Mouse (Mus musculus) c-Kit-negative CD71-positive TER-119-positive erythroid progenitor cells, embryonic 14.5 days (primary cell): ENCODE data around the gene Dmwd.

ENCODE experiments used
- DNase-seq: peaks from one replicate; pipeline ENCODE4 v3.0.0-alpha.2; 2013; ENCODE audit warnings: low read depth, low spot score

Gene Dmwd

DNA sequence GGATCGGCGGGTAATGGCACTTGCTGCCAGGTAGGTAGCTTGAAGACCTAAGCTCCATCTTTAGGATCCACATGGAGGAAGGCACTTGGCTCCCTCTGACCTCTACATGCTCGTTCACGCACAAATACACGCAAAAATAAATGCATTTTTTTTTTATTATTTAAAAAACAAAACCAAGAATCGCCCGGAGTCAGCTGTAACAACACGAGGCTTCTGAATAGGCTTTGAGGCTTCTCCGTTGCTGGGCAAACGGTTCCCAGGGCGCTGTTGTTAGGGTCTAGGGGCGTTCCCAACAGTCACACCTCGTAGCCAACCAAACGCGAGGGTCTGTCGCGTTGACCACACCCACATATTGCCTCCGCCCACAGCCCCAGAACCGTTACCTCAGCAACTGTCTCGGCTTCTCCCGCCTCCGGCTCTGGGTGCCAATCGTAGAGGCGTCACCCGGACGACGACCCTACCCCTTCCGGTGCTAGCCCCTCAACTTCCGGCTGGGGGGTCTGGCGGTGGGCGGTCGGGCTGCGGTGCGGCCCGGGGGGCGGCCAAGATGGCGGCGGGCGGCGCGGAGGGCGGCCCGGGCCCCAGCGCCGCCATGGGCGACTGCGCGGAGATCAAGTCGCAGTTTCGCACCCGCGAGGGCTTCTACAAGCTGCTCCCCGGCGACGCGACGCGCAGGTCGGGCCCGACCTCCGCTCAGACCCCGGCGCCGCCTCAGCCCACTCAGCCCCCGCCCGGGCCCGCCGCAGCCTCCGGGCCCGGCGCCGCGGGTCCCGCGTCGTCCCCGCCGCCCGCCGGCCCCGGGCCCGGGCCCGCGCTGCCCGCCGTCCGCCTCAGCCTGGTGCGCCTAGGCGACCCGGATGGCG lies at the start of gene Dmwd:
TSS of gene Dmwd (plus strand) at position 505 of the 863 bp plus-strand sequence.
- DNase-seq: peak; percentile 77

DNA sequence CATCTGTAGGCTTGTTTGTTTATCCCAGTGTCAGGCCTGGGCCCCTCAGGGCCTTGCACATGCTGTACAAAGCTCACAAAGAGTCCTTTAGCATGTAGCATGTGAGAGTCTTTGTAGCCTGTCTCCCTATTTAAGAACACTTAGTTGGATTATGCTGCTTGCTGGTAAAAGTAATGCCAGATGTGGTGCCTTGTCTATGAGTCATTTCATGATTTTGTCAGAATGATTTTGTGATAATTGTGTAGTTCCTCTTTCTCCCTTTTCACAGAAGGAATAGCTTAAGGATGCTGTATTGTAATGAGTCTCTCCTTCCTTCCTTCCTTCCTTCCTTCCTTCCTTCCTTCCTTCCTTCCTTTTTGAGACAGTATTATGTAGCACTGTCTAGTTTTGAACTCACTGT lies 48.0 kb upstream of the Dmwd start:
- no peak for DNase-seq

DNA sequence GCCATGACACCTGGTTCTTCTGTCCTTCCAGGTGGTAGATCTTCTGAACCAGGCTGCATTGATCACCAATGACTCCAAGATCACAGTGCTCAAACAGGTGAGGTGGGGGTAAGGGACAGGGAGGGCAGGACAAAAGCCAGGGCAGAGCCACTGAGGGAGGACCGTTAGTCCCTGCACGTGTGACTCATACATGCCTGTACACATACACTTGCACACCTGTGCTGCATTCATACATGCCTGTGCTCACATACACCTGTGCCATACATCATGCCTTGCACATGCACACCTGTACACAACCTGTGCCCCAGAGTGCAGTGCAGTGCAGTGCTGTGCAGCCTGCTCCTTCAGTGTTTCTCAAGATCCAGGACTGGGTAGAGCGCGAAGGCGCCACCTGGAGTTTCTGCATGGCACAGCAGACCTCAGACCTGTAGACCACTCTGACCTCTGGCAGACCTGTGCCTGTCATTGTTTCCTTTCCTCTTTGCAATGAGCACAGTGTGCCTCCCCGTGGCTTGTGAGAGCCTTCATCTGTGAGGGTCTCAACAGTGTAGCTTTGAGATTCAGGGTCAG lies 46.9 kb upstream of the Dmwd start:
- no peak for DNase-seq

DNA sequence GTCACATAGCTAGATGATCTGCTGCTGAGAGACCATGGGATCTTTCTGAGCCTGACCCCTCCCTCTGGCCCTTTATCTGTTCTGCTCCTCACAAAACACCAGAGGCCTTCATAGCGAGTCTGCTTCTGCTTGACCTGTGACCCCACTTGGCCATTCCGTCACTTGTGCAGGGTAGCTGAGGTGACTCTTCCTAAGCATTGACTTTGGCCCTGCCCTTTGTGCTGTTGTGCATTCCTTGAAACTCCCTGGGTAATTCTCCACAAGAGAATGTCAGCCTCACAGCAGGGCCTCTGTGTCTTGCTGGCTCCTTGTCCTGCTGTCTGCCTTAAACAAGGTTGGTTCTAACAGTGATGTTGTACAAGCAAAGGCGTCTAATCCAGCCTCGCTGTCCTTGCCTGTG lies 44.4 kb upstream of the Dmwd start:
- DNase-seq: no peak

DNA sequence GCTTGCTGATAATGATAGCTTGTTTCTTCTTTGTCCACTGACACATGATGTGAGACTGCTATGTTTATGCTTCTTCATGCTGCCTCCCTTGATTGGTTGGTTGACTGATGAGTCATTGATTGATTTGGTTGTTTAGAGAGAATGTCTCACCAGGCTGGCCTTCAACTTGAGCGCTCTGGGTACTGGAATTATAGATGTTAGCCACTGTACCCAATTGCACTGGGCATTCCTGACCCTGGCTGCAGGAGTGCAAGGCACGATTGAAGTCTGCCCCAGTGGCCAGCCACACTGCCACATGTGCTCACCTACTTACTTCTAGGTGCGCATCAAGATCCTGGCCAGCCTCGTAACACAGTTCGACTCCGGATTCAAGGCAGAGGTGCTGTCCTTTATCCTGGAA lies 31.4 kb upstream of the Dmwd start:
- no peak for DNase-seq

DNA sequence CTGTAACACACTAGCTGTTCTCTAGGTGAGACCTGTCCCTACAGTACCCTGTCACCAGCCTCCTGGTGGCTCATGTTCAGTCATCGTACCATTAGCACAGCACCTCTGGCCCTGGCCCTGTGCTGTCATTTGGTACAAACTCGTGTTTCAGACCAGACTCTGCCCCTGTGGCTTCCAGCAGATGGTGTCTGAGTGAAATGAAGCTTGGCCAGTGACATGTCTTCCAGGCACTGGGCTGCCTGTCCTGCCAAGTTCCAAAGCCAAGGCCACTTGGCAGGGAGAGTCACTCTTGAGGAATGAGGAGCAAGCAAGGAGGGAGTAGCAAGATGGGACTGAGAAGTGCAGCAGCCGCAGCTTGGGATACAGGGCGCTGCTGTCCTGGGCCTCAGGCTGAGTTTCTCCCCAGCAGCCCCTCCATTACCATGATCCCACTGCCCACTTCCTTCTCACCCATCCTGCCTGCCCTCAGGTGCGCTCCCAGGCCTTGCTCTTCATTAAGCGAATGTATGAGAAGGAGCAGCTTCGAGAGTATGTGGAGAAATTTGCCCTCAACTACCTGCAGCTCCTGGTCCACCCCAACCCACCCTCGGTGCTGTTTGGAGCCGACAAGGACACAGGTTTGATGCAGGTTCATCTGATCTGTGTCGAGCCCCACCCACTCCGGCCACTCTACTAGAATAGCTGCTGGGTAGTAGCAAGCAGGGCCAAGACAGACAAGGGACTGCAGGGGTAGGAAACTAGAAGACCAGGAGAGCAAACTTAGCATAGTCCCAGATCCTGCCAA lies 29.5 kb upstream of the Dmwd start:
- DNase-seq: no peak

DNA sequence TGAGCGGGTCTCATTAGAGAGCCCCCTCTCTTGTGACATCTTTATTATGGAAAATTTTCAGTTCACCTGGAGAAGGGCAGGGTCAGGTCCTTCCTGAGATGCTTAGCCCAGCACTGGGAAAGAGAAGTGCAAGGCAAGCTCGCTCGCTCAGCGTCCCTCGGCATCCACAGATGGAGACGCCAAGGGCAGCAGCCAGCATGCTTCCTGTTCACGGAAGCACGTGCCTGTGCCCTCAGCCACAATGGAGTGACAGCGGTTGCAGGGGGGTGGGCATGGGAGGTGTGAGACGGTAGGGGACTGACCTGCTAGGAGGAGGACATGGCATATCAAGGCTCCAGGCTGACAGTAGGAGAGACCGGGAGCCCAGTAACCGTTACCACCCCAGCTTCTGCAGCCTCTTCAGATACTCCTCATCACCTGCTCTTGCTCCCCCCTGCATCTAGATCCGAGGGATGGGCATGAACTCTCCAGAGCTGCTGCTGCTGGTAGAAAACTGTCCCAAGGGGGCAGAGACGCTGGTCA lies 28.0 kb upstream of the Dmwd start:
- DNase-seq: no peak

DNA sequence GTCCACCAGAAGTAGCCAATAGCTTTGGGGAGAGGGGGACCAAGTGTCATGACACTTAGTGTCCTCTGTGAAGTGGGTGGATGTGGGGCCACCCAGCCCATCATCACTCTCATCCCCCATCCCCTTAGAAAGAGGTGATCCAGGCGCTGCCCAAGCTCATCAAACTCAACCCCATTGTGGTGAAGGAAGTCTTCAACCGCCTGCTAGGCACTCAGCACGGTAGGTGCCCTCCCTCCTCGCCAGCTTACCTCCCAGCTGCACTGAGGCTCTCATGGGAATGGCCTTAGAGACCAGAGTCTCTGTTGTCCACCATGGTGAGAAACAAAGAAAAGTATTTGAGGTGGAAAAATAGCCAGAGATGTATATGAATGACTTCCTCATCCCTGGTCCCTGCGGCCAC lies 26.8 kb upstream of the Dmwd start:
- no peak for DNase-seq

DNA sequence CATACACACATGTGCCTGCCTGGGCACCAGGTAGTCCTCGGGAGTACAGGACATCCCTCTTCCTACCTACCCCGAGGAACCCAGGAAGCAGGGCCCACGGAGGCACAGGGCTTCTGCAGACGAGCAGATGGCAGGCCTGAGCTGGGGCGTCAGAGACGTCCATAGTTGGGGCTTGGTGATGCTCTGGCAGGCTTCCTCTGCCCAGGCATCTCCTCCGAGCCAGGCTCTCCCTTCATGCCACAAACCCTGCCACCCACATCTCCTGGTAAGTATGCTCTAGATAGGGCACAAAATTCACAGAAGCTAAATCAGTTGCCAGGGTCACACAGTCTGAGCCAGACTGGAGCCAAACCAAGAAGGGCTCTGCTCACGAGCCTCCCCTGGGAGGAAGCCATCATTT lies 25.9 kb upstream of the Dmwd start:
- no peak for DNase-seq

DNA sequence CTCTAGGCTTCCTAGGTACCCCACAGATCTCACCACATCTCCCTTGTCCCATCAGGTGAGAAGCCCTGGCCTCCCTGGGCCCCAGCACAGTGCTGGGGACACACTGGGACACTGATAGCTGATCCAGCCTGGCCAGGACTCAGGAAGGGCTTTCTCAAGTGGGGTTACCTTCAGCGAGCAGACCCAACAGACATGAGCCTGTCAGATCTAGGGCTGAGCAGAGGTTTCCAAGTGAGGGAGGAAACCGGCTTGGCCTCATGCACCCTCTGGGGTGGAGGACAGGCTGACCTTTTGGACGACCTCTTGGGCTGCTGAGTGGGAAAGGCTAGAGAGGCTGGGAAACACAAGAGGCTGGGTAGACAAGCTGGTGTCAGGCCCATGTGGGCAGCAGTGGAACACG lies 24.9 kb upstream of the Dmwd start:
- DNase-seq: no peak

DNA sequence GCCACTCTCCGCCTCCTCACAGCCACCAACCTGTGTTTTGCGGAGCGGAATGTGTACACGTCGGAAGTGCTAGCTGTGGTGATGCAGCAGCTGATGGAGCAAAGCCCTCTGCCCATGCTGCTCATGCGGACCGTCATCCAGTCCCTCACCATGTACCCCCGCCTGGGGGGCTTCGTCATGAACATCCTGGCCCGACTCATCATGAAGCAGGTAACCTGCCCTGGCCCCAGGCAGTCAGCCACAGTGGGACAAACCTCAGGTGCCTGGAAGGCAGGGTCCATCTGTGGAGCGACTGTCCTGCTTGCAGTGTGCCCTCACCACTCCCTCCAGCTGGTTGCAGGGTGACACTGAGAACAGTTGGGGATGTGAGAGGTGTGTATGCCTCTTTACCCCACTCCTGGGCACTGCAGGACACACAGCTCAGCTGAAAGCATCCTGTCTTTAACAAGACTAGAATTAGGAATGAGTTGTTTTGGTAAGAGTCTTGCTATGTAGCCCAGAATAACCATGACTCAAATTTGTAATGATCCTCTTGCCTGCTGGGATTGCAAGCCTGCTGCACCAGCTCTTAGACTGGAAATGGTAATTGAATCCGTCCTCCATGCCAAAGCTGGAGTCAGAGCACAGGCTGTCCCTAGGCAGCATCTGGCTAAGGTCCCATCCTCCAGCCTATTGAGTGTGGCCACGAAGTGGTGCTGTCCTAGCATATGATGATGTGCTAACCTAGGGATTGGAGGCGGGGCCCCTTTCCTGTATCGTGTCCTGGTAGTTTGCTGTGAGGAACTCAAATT lies 23.5 kb upstream of the Dmwd start:
- DNase-seq: no peak

DNA sequence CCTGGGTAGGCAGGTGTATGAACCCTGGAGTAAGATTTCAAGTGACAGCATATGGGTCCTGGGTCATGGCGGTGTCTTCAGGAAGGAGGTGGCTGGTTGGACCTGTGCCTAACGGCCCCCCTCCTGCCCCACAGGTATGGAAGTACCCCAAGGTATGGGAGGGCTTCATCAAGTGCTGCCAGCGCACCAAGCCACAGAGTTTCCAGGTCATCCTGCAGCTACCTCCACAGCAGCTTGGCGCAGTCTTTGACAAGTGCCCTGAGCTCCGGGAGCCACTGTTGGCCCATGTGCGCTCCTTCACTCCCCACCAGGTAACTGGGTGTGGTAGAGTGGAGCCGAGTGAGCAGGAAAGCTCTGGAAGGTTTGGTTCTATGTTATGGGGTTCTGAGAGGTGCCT lies 22.9 kb upstream of the Dmwd start:
- no peak for DNase-seq

DNA sequence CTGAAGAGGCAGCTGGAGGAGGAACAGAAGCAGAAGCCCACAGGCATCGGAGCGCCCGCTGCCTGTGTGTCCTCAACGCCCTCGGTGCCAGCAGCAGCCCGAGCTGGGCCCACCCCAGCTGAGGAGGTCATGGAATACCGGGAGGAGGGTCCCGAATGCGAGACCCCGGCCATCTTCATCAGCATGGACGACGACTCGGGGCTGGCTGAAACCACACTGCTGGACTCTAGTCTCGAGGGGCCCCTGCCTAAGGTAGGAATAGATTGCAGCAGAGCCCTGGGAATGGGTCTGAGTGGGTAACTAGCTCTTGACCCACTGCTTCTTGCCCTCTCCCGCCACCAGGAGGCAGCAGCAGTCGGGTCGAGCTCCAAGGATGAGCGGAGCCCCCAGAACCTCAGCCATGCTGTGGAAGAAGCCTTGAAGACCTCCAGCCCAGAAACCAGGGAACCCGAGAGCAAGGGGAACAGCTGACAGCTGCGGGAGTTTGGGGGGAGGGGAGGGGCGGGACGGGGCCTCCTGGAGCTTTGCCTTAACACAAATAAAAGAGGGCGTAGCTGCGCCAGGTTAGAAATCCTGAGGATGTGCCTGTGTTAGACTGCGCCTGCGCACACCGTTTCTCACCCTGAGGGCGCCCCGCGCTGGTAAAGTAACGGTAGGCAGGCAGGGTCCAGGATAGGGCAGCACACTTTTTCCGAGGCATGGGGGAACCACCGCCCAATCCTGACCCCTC lies 21.8 kb upstream of the Dmwd start, which contains the start of gene Rsph6a:
TSS of gene Rsph6a (plus strand) at position 644 of the 730 bp plus-strand sequence.
- DNase-seq: no peak

DNA sequence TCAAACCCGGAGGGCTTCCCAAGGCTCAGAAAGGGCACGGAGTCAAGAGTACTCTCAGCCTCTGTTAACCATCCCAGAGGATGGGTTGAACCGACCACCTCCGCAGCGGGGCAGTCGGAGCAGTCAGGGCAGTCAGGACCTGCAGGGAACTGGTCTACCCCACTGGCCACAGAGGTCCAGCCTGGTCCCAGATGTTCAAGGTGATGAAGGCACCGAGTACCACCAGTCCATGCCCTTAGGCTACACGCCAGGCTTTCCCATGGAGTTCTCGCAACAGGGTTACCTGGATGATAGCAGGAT lies 21.3 kb upstream of the Dmwd start:
- DNase-seq: no peak

DNA sequence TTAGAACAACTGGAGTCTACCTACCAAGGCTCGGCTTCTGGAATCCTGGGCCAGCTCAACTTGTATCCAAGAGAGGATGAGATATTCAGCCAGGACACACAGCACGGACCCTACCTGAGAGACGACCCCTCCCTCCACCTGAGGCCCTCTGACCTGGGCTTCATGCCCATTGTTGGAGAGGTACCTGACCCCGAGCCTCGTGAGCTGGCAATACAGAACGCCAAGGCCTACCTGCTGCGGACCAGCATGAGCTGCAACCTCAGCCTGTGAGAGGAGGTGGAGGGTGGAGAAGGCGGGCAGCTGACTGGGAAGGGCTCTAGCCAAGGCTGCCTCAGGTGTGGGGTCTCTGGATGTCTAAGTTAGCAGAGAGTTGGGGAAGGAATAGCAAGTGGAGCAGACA lies 20.9 kb upstream of the Dmwd start:
- DNase-seq: no peak

DNA sequence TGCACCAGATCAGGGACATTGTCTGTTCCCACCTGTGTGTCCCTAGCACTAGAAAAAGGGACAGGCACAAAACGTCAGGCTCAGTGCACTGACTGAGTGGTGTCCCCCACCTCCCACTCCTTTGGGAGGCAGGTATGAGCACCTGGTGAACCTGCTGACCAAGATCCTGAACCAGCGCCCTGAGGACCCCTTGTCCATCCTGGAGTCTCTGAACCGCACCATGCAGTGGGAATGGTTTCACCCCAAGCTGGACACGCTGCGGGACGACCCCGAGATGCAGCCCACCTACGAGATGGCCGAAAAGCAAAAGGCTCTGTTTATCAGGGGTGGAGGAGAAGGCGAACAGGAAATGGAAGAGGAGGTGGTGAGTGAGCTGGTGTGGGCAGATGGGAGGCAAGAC lies 18.6 kb upstream of the Dmwd start:
- no peak for DNase-seq

DNA sequence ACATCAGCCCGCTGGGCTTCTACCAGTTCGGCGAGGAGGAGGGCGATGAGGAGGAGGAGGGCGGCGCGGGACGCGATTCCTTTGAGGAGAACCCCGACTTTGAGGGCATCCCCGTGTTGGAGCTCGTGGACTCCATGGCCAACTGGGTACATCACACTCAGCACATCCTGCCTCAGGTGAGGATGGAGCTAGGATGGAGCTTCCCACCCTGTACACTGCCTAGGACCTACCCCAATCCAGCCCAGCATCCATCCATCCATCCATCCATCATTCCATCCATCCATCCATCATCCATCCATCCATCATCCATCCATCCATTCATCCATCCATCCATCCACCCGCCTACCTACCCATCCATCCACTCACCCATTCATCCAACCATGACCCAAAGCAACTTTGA lies 10.1 kb upstream of the Dmwd start:
- no peak for DNase-seq

DNA sequence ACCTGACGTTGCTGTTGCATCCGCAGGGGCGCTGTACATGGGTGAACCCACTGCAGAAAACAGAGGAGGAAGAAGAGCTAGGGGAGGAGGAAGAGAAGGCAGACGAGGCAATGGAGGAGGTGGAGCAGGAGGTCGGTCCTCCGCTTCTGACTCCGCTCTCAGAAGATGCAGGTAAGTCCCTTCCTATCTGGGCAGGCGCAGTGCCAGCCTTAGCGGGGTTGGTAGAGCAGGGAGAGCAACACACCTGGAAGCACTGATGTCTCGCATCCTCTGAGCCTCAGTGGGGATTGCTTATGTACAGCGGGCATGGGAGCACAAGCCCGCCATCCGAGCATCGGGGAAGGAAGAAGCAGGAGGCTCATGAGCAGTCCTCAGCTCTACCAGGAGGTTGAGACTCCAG lies 9.0 kb upstream of the Dmwd start:
- no peak for DNase-seq

DNA sequence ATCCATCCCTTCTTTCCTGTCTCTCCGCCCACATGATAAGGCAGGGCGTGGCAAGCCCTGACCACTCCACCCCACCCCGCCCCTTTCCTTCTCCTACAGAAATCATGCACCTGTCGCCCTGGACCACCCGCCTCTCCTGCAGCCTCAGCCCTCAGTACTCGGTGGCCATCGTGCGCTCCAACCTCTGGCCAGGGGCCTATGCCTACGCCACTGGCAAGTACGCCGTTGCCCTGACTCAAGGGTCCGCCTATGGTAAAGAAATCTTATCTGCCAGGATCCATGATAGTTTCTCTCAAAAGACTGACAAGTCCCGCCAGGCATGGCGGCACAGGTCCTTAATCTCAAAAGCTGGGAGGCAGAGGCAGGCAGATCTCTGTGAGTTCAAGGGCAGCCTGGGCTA lies 8.1 kb upstream of the Dmwd start:
- no peak for DNase-seq

DNA sequence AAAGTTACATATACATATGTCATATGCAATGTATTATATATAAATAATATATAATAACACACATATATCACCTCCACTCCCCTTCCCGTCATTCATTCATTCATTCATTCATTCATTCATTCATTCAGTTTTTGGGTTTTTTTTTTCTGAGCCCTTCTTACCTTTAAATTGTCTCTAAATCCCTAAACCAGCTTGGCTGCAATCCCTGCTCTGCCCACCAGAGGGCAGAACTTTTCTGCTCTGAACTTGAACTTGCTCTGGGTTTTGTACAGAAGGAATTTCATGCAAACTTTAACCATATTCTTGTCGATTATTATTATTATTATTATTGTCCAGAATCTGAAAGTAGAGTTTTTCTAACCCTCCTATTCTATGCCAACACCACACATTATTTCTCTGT lies 7.3 kb upstream of the Dmwd start:
- peak; percentile 62 for DNase-seq

DNA sequence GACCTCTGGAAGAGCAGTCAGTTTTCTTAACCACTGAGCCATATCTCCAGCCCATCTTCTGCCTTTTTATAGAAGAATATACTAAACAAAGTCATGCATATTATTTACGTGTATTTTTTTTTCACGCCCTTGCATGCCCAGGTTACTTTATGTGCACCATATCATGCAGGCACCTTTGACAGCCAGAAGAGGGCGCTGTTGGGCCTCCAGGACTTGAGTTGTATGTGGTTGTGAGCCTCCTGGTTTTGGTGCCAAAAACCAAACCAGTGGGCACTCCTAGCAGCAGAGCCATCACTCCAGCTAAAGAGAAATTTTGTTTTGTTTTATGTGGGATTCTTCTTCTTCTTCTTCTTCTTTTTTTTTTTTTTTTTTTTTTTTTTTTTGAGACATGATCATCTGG lies 6.5 kb upstream of the Dmwd start:
- DNase-seq: no peak
